23 mouse cellular contexts compared by ENCODE assay signal in genomic region chr11:18354156-18354555, GRCm38 (mm10).
"Had no signal": no experiment of that assay in that cellular context is flagged by ENCODE, and none has a peak within 500 bp of the region (broad histone marks: within the 10 kb centered on the region; RNA-seq: fewer than 3 reads in every experiment).

No protein-coding gene starts in this region.

- H3K9me3 ChIP-seq: heart, embryonic 13.5 days; heart, embryonic 15.5 days; hindbrain, embryonic 13.5 days; hindbrain, embryonic 15.5 days; intestine, embryonic 15.5 days; kidney, embryonic 15.5 days; limb, embryonic 13.5 days; limb, embryonic 15.5 days had no signal

- H3K4me2 ChIP-seq: heart, embryonic 11.5 days; heart, embryonic 13.5 days; heart, embryonic 15.5 days; hindbrain, embryonic 13.5 days; hindbrain, embryonic 15.5 days; intestine, embryonic 15.5 days; kidney, embryonic 15.5 days; limb, embryonic 13.5 days; limb, embryonic 15.5 days had no signal

- H3K27me3 ChIP-seq: heart, embryonic 13.5 days; heart, embryonic 15.5 days; hindbrain, embryonic 13.5 days; hindbrain, embryonic 15.5 days; intestine, embryonic 15.5 days; kidney, embryonic 15.5 days; limb, embryonic 13.5 days; limb, embryonic 15.5 days had no signal

- H3K9ac ChIP-seq: forebrain, postnatal 0 days; heart, embryonic 13.5 days; heart, embryonic 15.5 days; hindbrain, embryonic 13.5 days; hindbrain, embryonic 15.5 days; intestine, embryonic 15.5 days; kidney, embryonic 15.5 days; limb, embryonic 13.5 days; limb, embryonic 15.5 days had no signal

- H3K36me3 ChIP-seq: heart, embryonic 13.5 days; heart, embryonic 15.5 days; hindbrain, embryonic 13.5 days; hindbrain, embryonic 15.5 days; intestine, embryonic 15.5 days; kidney, embryonic 15.5 days; limb, embryonic 13.5 days; limb, embryonic 15.5 days had no signal

- H3K27ac ChIP-seq: heart, adult 2 months; heart, embryonic 13.5 days; heart, embryonic 15.5 days; hindbrain, embryonic 13.5 days; hindbrain, embryonic 15.5 days; hindbrain, postnatal 0 days; intestine, embryonic 15.5 days; kidney, embryonic 15.5 days; layer of hippocampus, adult 2 months; limb, embryonic 13.5 days; limb, embryonic 15.5 days had no signal

- H3K4me1 ChIP-seq: intestine, embryonic 15.5 days; limb, embryonic 13.5 days; limb, embryonic 15.5 days had no signal

- DNase-seq: gastrocnemius, postnatal 14 days; gastrocnemius, postnatal 36 days; heart, adult 11 months; heart, postnatal 14 days; kidney, adult 18-20 months; kidney, adult 8-10 months; kidney, postnatal 10 days; kidney, postnatal 25 days; left cerebral cortex, postnatal 4 days had no signal

- ATAC-seq: forebrain, postnatal 0 days; hindbrain, postnatal 0 days; intestine, embryonic 15.5 days; intestine, postnatal 0 days had no signal

- H3K4me3 ChIP-seq: heart, adult 2 months; heart, embryonic 13.5 days; heart, embryonic 15.5 days; hindbrain, embryonic 13.5 days; hindbrain, embryonic 15.5 days; intestine, embryonic 15.5 days; kidney, embryonic 15.5 days; layer of hippocampus, adult 2 months; limb, embryonic 13.5 days; limb, embryonic 15.5 days had no signal
